Mouse (Mus musculus): ENCODE measurements around the gene AL731706.1.

AL731706.1 gene

DNA sequence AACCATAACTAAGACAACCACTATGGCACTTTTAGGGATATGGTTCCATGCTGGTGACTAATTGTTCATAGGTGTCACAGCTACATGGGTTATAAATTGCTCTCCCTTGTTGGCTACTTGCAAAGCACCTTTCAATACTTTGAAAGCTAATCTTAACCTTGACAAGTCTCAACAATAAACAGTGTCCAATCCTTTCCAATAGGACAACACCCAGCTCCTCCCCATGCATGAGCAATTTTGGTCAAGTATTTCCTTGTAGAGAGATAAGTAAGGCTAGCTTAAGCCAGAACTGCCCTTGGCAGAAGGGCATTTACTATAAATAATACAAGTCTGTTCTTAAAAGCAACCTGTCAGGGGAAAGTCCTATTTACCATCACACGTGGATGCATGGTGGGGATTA lies 53.2 kb downstream of the AL731706.1 start:
- DNase-seq (ENCODE audit: extremely low spot score, low read depth, low spot score) = no peak

DNA sequence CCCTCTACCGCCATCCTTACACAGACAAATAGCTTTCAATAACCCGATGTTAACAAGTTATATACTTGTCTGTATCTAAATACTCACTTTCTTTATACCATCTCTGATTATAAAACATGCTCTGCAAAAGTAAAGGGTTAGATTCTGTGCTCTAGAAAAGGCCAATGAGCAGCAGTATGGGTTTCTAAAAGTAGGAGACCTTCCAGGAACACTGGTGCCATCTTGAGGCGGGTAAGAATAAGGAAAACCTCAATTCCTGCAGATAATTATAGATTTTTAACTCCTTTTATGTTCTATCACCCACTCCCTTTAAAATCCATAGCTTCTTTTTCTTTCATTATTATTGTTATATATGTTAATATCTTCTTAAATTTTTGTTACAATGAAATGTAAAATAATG lies 55.3 kb downstream of the AL731706.1 start:
- no peak for DNase-seq (ENCODE audit: extremely low spot score, low read depth, low spot score)

DNA sequence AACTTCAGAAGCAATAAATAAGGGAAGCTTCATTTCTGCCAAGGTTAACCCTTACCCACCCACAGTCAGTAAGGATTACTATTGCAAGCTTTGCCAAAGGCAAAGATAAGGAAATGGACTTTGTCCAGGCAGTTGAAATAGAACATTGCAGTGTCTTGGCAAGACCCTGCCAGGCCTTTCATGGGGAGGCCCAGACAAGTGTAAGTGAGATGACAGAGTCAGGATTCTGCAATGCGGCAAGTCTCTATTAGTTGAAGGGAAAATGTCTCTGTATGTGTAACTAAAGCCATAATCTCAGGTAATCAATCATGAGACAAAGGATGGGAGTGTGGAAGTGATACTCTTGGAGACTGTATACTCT lies 56.5 kb downstream of the AL731706.1 start:
- DNase-seq (ENCODE audit: extremely low spot score, low read depth, low spot score) = no peak

DNA sequence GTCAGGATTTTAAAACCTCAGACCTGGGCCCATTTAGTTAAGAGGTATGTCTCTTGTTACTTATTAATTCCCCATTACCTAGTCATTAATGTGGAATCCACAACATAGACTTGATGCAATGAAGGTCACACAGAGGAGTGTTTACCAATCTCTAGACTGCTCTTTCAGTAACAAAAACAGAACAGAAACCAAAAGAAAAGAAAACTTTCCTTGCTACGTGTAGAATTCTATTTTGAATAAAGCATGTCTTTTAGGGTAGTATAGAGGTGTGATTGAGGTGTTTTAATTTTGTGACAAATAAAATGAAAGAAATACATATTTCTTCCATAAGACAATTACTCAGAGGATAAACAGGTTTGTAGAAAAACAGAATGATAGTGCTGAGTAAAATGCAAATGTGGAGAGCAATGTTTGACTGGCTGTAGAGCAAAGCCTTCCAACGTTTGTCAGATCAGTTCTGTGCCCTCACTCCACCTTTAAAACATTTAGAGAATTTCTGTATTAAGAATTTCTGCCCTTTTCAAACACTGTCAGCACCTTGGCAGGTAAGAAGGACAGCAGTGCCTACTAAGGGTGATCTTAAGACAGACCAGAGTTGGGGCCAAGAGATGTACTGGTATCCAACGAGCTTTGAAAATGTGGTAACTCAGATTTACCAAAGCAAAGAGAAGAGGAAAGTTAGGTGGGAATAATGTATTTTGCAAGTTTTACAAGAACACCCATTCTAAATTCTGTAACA lies 57.0 kb downstream of the AL731706.1 start:
- DNase-seq (ENCODE audit: extremely low spot score, low read depth, low spot score) = no peak

DNA sequence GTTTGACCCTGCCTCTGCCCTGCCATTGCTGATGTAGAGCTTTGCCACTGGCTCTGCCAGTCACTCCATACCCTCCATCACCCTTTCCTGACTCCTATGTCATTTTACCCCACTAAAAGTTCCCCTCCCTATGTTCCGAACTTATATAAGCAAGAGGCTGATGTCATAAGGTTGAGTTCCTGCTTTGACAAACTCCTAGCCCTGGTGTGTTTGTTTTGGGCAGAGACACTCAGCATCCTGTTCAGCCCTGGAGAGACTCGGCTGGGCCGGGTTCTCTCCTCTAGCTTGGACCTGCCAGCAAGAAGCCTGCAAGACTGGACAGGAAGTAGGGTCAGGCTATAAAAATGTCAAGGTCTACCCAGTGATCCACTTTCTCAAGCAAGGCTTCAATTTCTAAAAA lies 58.3 kb downstream of the AL731706.1 start:
- no peak for DNase-seq (ENCODE audit: extremely low spot score, low read depth, low spot score)
